Mouse (Mus musculus) hindbrain, embryonic 12.5 days (tissue): Measurements from ENCODE around the gene Wdr54. TPM values are rescaled to one million over a fixed set of nuclear protein-coding genes. Genes with fewer than 3 reads are reported as not detected.

Experiments used
- ATAC-seq: fragments of 200-750 bp; cut with Nextera tagmentation; 2 replicates; pipeline ENCODE4 v1.8.0; 2017; ENCODE audit warnings: moderate TSS enrichment; ENCODE audit not compliant: low FRiP score
- H3K27ac ChIP-seq: fragments of 300-500 bp; sonication (generic); 2 replicates; pipeline ENCODE4 v1.5.1; 2016; ENCODE audit warnings: mild to moderate bottlenecking
- H3K27me3 ChIP-seq: fragments of 300-500 bp; sonication (generic); 2 replicates; pipeline ENCODE4 v1.6.1; 2016; ENCODE audit warnings: mild to moderate bottlenecking
- H3K36me3 ChIP-seq: fragments of 300-500 bp; sonication (generic); 2 replicates; pipeline ENCODE4 v1.6.1; 2016; ENCODE audit warnings: mild to moderate bottlenecking
- H3K4me1 ChIP-seq: fragments of 300-500 bp; sonication (generic); 2 replicates; pipeline ENCODE4 v1.6.1; 2016
- H3K4me2 ChIP-seq: fragments of 300-500 bp; sonication (generic); replicated peaks from 2 replicates; pipeline ENCODE4 v1.6.1; 2016; ENCODE audit warnings: mild to moderate bottlenecking
- H3K4me3 ChIP-seq: fragments of 300-500 bp; sonication (generic); 2 replicates; pipeline ENCODE4 v1.5.1; 2016; ENCODE audit warnings: mild to moderate bottlenecking
- H3K9ac ChIP-seq: fragments of 300-500 bp; sonication (generic); 2 replicates; pipeline ENCODE4 v1.6.1; 2016; ENCODE audit warnings: mild to moderate bottlenecking, moderate library complexity
- H3K9me3 ChIP-seq: fragments of 300-500 bp; sonication (generic); replicated peaks from 2 replicates; pipeline ENCODE4 v1.6.1; 2016; ENCODE audit warnings: mild to moderate bottlenecking
- WGBS: fragments of 180-500 bp; shearing (Covaris S2); methylation state at CpG from one replicate; pipeline ENCODE4 v1.1.7; 2016; 5-methylcytosine and 5-hydroxymethylcytosine counted together
- polyA plus RNA-seq: library from polyadenylated mRNA; unstranded; fragments of >200 nt; fragmentation: Nextera tagmentation; extraction: Ambion mirVana; gene quantifications from 2 replicates; pipeline ENCODE4 v1.2.1, GENCODE M21; 2016

Wdr54 gene
- polyA plus RNA-seq, 1 experiment from 2014 or later = 11.2 TPM

- Histone ChIP-seq H3K27ac (no peak overlapping the region), H3K4me2 (no peak overlapping the region), H3K27me3 (no peaks in the 10 kb centered on the region; the same call in 1 of the 2 replicates), H3K9me3 (no peaks in the 10 kb centered on the region), H3K36me3 (peaks cover 39% of the 10 kb centered on the region), H3K4me3 (no peak overlapping the region), H3K4me1 (peaks cover 29% of the 10 kb centered on the region), H3K9ac (no peak overlapping the region)
- ATAC-seq = no peak
- 75% methylated on average over 5 of the region's 5 CpGs for WGBS
Observed at GRCm38 (mm10) chr6:83153485-83153884, 2.7 kb downstream of the Wdr54 start.

GRCm38 (mm10) chr6:83153038-83153437, 3.2 kb downstream of the Wdr54 start:
- H3K9ac ChIP-seq = no peak overlapping the region
- WGBS = 82% methylated on average over 12 of the region's 12 CpGs
- no peak overlapping the region for H3K4me3 ChIP-seq
- H3K4me1 ChIP-seq = peaks cover 29% of the 10 kb centered on the region
- H3K4me2 ChIP-seq = no peak overlapping the region
- peaks cover 42% of the 10 kb centered on the region for H3K36me3 ChIP-seq
- H3K27ac ChIP-seq = no peak overlapping the region
- H3K9me3 ChIP-seq = no peaks in the 10 kb centered on the region
- H3K27me3 ChIP-seq = no peaks in the 10 kb centered on the region; the same call in 1 of the 2 replicates
- ATAC-seq = no peak

GRCm38 (mm10) chr6:83151721-83152120, 4.5 kb downstream of the Wdr54 start:
- Histone ChIP-seq H3K4me1 (peaks cover 29% of the 10 kb centered on the region), H3K9ac (peak overlapping the region; percentile 29), H3K27ac (peak overlapping the region; percentile 44; the same call in 1 of the 2 replicates), H3K27me3 (no peaks in the 10 kb centered on the region), H3K36me3 (peaks cover 51% of the 10 kb centered on the region), H3K4me2 (no peak overlapping the region), H3K4me3 (no peak overlapping the region), H3K9me3 (no peaks in the 10 kb centered on the region)
- 20% methylated on average over 8 of the region's 8 CpGs for WGBS
- no peak for ATAC-seq

- Histone ChIP-seq H3K4me1 (peaks cover 24% of the 10 kb centered on the region), H3K9ac (0 out of 2 replicates have a peak overlapping the region, but pooled peaks have one; percentile 14), H3K27me3 (no peaks in the 10 kb centered on the region), H3K36me3 (peaks cover 43% of the 10 kb centered on the region), H3K9me3 (no peaks in the 10 kb centered on the region), H3K4me2 (no peak overlapping the region), H3K4me3 (no peak overlapping the region), H3K27ac (no peak overlapping the region)
- no peak for ATAC-seq
- 71% methylated on average over 7 of the region's 7 CpGs for WGBS
Observed at GRCm38 (mm10) chr6:83147280-83147679, 8.9 kb downstream of the Wdr54 start.

- Histone ChIP-seq H3K36me3 (peaks cover 34% of the 10 kb centered on the region), H3K4me2 (no peak overlapping the region), H3K4me1 (peaks cover 25% of the 10 kb centered on the region), H3K9me3 (no peaks in the 10 kb centered on the region), H3K4me3 (no peak overlapping the region), H3K27ac (no peak overlapping the region; the same call in 1 of the 2 replicates), H3K9ac (no peak overlapping the region), H3K27me3 (no peaks in the 10 kb centered on the region)
- WGBS = 70% methylated on average over 9 of the region's 9 CpGs
- no peak for ATAC-seq
Observed at GRCm38 (mm10) chr6:83145805-83146204, 10.4 kb downstream of the Wdr54 start.

GRCm38 (mm10) chr6:83145209-83145608, 11.0 kb downstream of the Wdr54 start:
- H3K27me3 ChIP-seq = no peaks in the 10 kb centered on the region
- no peak for ATAC-seq
- H3K27ac ChIP-seq = no peak overlapping the region
- H3K4me2 ChIP-seq = no peak overlapping the region
- H3K9ac ChIP-seq = no peak overlapping the region
- no peaks in the 10 kb centered on the region for H3K9me3 ChIP-seq
- peaks cover 25% of the 10 kb centered on the region for H3K4me1 ChIP-seq
- no peak overlapping the region for H3K4me3 ChIP-seq
- 97% methylated on average over 2 of the region's 2 CpGs for WGBS
- H3K36me3 ChIP-seq = peaks cover 29% of the 10 kb centered on the region

- H3K4me1 ChIP-seq = peaks cover 39% of the 10 kb centered on the region
- 44% methylated on average over 11 of the region's 11 CpGs for WGBS
- no peaks in the 10 kb centered on the region for H3K9me3 ChIP-seq
- H3K4me3 ChIP-seq = no peak overlapping the region
- H3K27ac ChIP-seq = no peak overlapping the region
- ATAC-seq = peak; percentile 26; the same call in 1 of the 2 replicates
- no peaks in the 10 kb centered on the region for H3K27me3 ChIP-seq
- peaks cover 8% of the 10 kb centered on the region for H3K36me3 ChIP-seq
- 0 out of 2 replicates have a peak overlapping the region, but pooled peaks have one; percentile 10 for H3K9ac ChIP-seq
- peak overlapping the region; percentile 67 for H3K4me2 ChIP-seq
Observed at GRCm38 (mm10) chr6:83142886-83143285, 13.3 kb downstream of the Wdr54 start.

GRCm38 (mm10) chr6:83142211-83142731, 13.9 kb downstream of the Wdr54 start:
- Histone ChIP-seq H3K4me1 (peaks cover 45% of the 10 kb centered on the region), H3K9ac (peak overlapping the region; percentile 54), H3K9me3 (no peaks in the 10 kb centered on the region), H3K27me3 (no peaks in the 10 kb centered on the region), H3K27ac (no peak overlapping the region), H3K4me2 (peak overlapping the region; percentile 67), H3K4me3 (peak overlapping the region; percentile 33), H3K36me3 (peaks cover 1% of the 10 kb centered on the region)
- 2% methylated on average over 41 of the region's 41 CpGs for WGBS
- ATAC-seq = peak; percentile 5; the same call in 1 of the 2 replicates

- Histone ChIP-seq H3K27ac (no peak overlapping the region), H3K36me3 (no peaks in the 10 kb centered on the region; the same call in 1 of the 2 replicates), H3K4me3 (peak overlapping the region; percentile 33; the same call in 1 of the 2 replicates), H3K4me1 (peaks cover 48% of the 10 kb centered on the region), H3K27me3 (no peaks in the 10 kb centered on the region), H3K4me2 (peak overlapping the region; percentile 67), H3K9me3 (no peaks in the 10 kb centered on the region), H3K9ac (peak overlapping the region; percentile 54)
- ATAC-seq = no peak
- 27% methylated on average over 4 of the region's 4 CpGs for WGBS
Observed at GRCm38 (mm10) chr6:83141636-83142035, 14.6 kb downstream of the Wdr54 start.

- Histone ChIP-seq H3K9ac (no peak overlapping the region), H3K4me3 (no peak overlapping the region), H3K27ac (no peak overlapping the region), H3K36me3 (no peaks in the 10 kb centered on the region), H3K27me3 (peaks cover 12% of the 10 kb centered on the region; the same call in 1 of the 2 replicates), H3K4me2 (no peak overlapping the region), H3K4me1 (peaks cover 64% of the 10 kb centered on the region), H3K9me3 (no peaks in the 10 kb centered on the region)
- WGBS = 94% methylated on average over 8 of the region's 8 CpGs
- ATAC-seq = no peak
Observed at GRCm38 (mm10) chr6:83140044-83140443, 16.2 kb downstream of the Wdr54 start.

GRCm38 (mm10) chr6:83138056-83138455, 18.1 kb downstream of the Wdr54 start:
- Histone ChIP-seq H3K9ac (peak overlapping the region; percentile 70), H3K4me3 (peak overlapping the region; percentile 41), H3K27ac (peak overlapping the region; percentile 93), H3K4me2 (peak overlapping the region; percentile 72), H3K27me3 (peaks cover 16% of the 10 kb centered on the region), H3K4me1 (peaks cover 62% of the 10 kb centered on the region), H3K9me3 (no peaks in the 10 kb centered on the region), H3K36me3 (no peaks in the 10 kb centered on the region)
- peak; percentile 26 for ATAC-seq
- WGBS = 1% methylated on average over 11 of the region's 11 CpGs

GRCm38 (mm10) chr6:83137576-83137950, 18.6 kb downstream of the Wdr54 start:
- WGBS = under 1% methylated on average over 12 of the region's 12 CpGs
- Histone ChIP-seq H3K4me2 (peak overlapping the region; percentile 72), H3K9ac (peak overlapping the region; percentile 70), H3K27ac (peak overlapping the region; percentile 93), H3K36me3 (no peaks in the 10 kb centered on the region), H3K4me3 (peak overlapping the region; percentile 41), H3K9me3 (no peaks in the 10 kb centered on the region), H3K4me1 (peaks cover 57% of the 10 kb centered on the region), H3K27me3 (peaks cover 16% of the 10 kb centered on the region)
- ATAC-seq = peak; percentile 66
